Mouse (Mus musculus): ENCODE measurements around the gene Pard3b. TPM values are rescaled to one million over a fixed set of nuclear protein-coding genes. Genes with fewer than 3 reads are reported as not detected.

The Pard3b gene
- total RNA-seq, 1 experiment from 2014 or later, result 1.6 TPM

DNA sequence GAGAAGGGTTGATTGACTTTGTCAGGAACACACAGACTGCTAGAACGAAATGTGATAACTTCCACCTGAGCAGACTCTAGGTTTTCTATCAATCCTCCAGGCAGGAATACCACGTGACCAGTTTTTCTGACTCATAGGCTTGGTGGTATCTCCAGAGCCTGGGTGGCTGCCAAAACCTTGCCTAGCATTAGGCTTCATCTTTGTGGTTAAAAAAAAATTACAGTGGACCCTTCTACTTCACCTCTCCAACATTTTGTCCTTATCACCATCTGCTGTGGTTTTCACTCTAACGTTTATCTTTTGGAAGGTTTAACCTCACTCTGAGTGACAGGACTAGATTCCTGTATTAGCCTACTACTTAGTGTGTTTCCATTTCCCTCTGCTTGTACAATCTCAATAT, 403.1 kb downstream of the Pard3b start:
- no peak for ATAC-seq (ENCODE audit: extremely low read depth, insufficient number of reproducible peaks, low FRiP score, poor library complexity, severe bottlenecking)

DNA sequence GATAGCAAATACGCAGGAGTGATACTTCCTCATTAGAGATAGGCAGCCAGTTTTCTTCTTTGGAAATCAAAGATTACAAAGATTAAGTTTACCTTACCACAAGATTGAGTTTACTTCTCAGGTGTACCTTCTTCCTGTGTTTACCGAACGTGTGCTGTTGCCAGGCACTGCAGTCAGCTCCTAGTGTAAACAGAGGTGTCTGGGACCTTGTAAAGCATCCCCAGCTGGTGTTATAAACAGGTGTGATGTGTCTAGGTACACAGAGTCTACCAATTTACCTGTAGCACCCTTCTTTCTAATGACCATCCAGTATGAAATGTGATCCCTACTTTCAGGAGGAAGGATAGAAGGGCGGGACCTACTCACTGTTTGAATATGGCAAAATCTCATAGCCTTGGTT, 410.0 kb downstream of the Pard3b start:
- no peak for ATAC-seq (ENCODE audit: extremely low read depth, insufficient number of reproducible peaks, low FRiP score, poor library complexity, severe bottlenecking)

GRCm38 (mm10) chr1:62051186-62051825, 412.7 kb downstream of the Pard3b start:
- ATAC-seq (ENCODE audit: extremely low read depth, insufficient number of reproducible peaks, low FRiP score, poor library complexity, severe bottlenecking), result no peak

DNA sequence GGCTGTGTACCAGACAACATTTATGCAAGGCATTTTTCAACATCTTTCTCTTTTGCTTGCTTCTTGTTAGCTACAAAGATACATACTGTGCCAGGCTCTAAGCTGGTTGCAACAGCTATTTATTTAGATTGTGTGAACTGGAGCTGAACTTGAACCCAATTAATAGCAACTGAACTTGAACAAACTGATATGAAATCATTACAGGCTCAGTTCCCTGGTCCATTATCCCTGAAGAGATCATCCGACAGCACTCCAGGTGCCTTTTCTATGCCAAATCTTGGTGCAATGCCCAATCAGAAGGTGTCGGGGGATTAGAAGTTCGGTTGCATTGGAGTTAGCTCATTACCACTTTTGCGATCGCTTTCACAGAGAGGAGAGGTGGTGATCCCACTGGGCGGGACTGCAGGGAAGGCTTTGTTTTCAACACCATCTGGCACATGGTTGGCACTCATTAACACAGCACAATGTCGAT, 414.6 kb downstream of the Pard3b start:
- no peak for ATAC-seq (ENCODE audit: extremely low read depth, insufficient number of reproducible peaks, low FRiP score, poor library complexity, severe bottlenecking)

DNA sequence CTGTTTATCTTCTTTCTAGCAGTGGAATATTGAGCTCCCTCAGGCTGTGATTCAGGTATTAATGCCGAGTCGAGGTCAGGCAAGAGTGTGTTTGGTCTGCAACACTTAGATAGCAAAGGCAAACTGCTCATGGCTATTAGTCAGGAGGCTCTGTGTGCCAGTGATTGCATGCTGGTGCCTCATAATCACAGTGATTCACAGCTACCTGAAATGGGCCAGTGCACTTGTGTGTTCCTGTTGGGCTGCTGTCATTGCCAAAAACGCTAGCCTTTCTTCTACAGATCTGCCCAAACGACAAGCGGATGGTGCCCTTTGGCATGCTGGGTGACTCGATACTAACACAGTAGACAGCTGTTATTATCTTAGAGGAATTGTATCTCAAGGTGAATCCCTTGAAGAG, 416.7 kb downstream of the Pard3b start:
- ATAC-seq (ENCODE audit: extremely low read depth, insufficient number of reproducible peaks, low FRiP score, poor library complexity, severe bottlenecking), result no peak

DNA sequence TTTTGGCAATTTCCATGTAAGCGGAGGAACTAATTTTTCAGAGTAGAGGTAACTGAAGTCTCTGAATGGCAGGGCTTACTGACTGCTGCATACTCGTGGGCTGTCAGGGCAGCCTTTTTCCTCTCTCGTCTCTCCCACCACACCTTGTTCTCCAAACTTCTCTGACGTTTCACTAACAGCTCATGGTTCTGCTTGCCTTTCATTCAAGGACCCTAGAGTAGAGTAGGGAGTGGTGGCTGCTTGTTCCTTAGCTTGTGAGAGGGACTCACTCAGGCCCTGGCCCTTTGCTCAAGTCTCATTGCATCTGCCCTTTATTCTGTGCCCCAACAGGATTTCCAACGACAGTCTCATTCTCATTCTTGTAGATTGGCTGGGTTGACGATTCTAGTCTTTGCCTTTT, 432.0 kb downstream of the Pard3b start:
- ATAC-seq (ENCODE audit: extremely low read depth, insufficient number of reproducible peaks, low FRiP score, poor library complexity, severe bottlenecking), result no peak

DNA sequence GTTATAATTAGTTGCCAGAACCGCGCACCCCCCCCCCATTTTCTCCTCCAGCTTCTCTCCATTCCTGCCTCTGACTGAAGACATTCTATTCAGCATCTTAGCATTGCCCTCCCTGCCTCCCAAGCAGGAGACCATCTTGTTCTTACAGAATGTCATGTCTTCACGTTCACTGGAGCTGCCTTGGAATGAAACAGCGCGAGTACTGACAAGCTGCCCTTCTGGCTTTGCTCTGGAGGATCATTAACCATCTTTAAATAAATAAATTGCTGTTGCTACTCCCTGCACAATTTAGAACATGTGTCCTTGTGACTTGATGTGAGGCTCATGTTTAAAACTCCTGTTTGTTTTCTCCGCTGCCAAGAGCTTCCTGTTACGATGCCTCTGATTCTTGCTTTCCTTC, 432.5 kb downstream of the Pard3b start:
- no peak for ATAC-seq (ENCODE audit: extremely low read depth, insufficient number of reproducible peaks, low FRiP score, poor library complexity, severe bottlenecking)

GRCm38 (mm10) chr1:62076171-62076570, 437.5 kb downstream of the Pard3b start:
- ATAC-seq (ENCODE audit: extremely low read depth, insufficient number of reproducible peaks, low FRiP score, poor library complexity, severe bottlenecking), result no peak

DNA sequence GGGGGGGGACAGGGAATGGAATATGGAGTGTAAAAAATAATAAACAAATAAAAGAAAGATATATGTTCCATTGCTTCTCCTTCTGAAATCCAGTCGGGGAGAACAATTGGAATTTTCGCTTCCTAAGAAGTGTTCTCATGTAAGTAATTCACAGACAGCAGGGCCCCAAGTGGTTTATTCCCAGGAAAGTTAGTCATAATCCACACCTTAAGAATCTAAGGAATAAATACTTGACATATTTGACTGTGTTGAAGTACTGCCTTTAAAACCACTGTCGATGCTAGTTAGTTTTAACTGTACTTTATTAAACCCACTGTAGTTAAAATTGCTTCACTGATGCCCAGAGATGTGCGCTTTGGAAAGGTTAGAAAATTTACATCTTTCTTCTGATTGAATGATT, 442.5 kb downstream of the Pard3b start:
- no peak for ATAC-seq (ENCODE audit: extremely low read depth, insufficient number of reproducible peaks, low FRiP score, poor library complexity, severe bottlenecking)

GRCm38 (mm10) chr1:62085995-62086394, 447.4 kb downstream of the Pard3b start:
- no peak for ATAC-seq (ENCODE audit: extremely low read depth, insufficient number of reproducible peaks, low FRiP score, poor library complexity, severe bottlenecking)

DNA sequence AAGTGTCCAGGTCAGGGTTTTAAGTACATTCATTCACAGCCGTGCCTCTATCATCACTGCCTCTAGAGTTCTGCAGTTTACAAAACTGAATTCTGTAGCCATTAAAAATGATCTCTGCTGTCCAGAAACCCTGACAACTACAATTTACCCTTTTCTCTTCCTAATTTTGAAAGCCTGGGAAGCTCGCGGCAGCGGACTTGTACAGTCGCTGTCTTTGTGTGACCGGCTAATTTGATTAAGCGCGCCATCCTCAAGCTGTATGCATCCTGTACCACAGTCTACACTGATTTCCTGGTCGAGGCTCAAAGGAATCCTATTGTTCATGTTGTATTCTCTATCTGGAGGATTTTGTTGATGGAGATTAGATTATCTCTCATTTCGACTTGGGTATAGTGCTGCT, 448.8 kb downstream of the Pard3b start:
- ATAC-seq (ENCODE audit: extremely low read depth, insufficient number of reproducible peaks, low FRiP score, poor library complexity, severe bottlenecking), result no peak

GRCm38 (mm10) chr1:62094885-62095284, 456.3 kb downstream of the Pard3b start:
- no peak for ATAC-seq (ENCODE audit: extremely low read depth, insufficient number of reproducible peaks, low FRiP score, poor library complexity, severe bottlenecking)

DNA sequence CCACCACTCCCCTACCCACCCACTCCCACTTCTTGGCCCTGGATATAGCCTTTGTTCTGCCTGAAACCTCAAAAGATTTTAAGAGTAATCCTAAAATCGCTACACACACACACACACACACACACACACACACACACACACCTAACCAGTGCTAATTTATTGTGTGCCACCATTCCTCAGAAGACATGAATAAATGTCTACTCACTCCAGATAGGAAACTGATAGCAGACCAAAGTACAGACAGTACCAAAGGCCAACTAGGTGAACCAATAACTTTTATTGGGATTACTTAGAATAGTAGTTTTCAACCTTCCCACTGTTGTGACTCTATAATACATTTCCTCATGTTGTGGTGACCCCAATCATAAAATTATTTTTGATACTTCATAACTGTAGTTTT, 483.8 kb downstream of the Pard3b start:
- no peak for ATAC-seq (ENCODE audit: extremely low read depth, insufficient number of reproducible peaks, low FRiP score, poor library complexity, severe bottlenecking)

- ATAC-seq (ENCODE audit: extremely low read depth, insufficient number of reproducible peaks, low FRiP score, poor library complexity, severe bottlenecking), result no peak
Measured at GRCm38 (mm10) chr1:62129186-62129585, 490.6 kb downstream of the Pard3b start.

DNA sequence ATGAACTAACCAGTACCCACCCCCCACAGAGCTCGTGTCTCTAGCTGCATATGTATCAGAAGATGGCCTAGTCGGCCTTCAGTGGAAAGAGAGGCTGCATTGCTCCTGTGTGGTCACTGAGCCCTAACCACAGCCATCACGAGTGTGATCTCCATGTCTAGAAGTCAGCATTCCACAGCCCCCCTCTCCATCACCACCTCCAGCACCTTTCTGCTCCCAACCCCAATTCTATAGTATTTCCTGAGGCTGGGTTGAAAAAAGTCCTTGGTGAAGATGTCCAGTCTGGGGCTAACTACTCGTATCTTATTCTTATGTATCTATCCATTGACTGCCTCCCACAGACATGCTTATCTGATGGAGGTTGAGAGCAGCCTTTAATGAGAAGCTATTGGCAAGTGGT, 509.5 kb downstream of the Pard3b start:
- ATAC-seq (ENCODE audit: extremely low read depth, insufficient number of reproducible peaks, low FRiP score, poor library complexity, severe bottlenecking), result no peak

GRCm38 (mm10) chr1:62148786-62149185, 510.2 kb downstream of the Pard3b start:
- no peak for ATAC-seq (ENCODE audit: extremely low read depth, insufficient number of reproducible peaks, low FRiP score, poor library complexity, severe bottlenecking)

- ATAC-seq (ENCODE audit: extremely low read depth, insufficient number of reproducible peaks, low FRiP score, poor library complexity, severe bottlenecking), result no peak
Measured at GRCm38 (mm10) chr1:62155970-62156369, 517.3 kb downstream of the Pard3b start.

DNA sequence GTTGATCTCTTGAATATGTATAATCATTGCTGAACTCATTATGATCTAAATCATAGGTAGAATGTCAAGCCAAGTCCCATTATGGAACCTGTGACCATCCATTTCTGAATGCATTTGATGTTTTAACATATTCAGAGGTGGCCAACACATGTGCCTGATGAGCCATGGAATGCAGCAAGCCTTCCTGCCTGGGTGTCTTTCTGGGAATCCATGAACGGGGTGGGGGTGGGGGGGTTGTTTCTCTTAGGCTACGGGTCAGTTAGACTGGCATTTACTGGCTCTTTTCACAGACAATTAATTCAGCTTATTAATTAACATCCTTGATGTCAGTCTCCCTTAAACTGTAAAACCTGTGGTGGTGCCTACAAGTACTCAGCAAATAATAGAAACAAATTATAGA, 521.0 kb downstream of the Pard3b start:
- ATAC-seq (ENCODE audit: extremely low read depth, insufficient number of reproducible peaks, low FRiP score, poor library complexity, severe bottlenecking), result no peak

DNA sequence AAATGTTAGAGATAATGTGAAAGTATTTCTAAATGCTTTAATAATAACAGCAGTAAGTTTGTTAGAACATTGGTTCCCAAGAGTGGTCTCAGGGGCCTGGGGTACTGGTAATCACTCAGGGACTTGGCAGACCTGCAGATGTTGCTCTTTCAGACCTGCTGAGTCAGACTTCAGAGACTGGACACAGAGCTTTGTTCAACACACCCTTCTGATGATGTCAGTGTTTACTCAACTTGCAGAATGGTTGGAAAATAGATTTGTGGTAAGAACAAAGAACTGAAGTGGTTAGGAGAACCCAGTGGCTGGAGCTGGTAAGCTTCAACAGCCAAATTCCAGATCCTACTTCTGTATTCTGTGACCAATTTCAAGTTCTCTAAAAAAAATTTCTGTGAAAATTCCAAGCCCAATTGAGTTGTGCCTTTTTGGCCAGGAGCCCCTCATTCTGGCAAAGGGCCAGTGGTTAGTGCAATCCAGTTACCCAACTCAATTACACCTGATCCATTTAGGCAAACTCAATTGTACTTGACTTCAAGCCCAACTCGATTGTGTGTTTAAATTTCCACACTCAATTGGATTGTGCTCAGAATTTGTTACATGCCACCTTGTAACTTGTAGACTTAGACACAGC, 536.5 kb downstream of the Pard3b start:
- no peak for ATAC-seq (ENCODE audit: extremely low read depth, insufficient number of reproducible peaks, low FRiP score, poor library complexity, severe bottlenecking)

DNA sequence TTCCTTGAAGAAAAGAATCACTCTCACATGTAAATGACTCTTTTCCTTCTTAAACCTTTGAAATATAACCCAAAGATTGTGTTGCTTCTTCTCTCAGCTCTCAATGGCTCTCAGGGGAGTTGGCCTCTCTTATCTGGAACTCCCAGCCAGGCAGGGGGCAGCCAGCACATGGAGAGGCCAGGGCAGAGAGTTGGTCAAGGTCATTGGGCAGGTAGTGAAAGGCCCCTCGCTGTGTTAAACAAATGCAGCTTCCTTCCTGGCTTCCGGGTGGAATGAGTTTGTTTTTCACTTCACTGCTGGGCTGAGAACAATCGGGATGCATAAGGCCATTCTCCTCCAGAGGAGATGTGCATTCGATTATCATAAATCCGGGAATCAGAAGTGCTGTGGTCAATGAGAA, 543.0 kb downstream of the Pard3b start:
- no peak for ATAC-seq (ENCODE audit: extremely low read depth, insufficient number of reproducible peaks, low FRiP score, poor library complexity, severe bottlenecking)

DNA sequence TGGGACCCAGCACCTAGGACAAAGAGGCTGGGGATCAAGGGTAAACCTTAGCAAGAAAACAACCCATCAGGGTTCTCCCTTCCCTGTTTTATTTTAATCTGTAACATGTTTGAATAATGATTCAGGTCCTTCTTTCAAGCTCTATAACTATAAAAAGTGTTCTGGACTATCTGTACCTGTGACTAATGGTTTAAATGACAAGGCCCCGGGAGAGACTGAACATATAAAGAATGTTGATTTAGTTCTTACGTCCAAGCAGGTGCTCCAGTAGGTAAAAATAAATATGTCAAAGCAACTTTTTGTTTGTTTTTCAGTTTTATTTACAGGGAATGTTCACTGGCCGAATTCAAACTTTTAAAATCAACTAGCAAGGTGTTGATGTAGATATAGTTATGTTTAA, 544.0 kb downstream of the Pard3b start:
- no peak for ATAC-seq (ENCODE audit: extremely low read depth, insufficient number of reproducible peaks, low FRiP score, poor library complexity, severe bottlenecking)

All from neutrophil, adult 5-6 weeks (primary cell).